Mouse (Mus musculus): ENCODE results near the gene Ctsd.
"Not testable (repeated sequence)": the region's sequence is repeated elsewhere in the genome, so short reads cannot be mapped to it uniquely, and the experiment has no call there.

The Ctsd gene

GRCm38 (mm10) chr7:142387419-142388148 is at the start of gene Ctsd:
Gene Ctsd (minus strand): TSS chr7:142388038.
- DNase-seq (ENCODE audit: low spot score in 2 of 2) = peak; percentile 98

- DNase-seq (ENCODE audit: low spot score in 2 of 2) = no peak
Measured at GRCm38 (mm10) chr7:142437324-142437723, 49.5 kb upstream of the Ctsd start.

- peak; percentile 66 to 75 for DNase-seq (ENCODE audit: low spot score in 2 of 2)
Measured at GRCm38 (mm10) chr7:142435524-142435923, 47.7 kb upstream of the Ctsd start.

- DNase-seq (ENCODE audit: low spot score in 2 of 2) = no peak
Measured at GRCm38 (mm10) chr7:142434137-142434865, 46.5 kb upstream of the Ctsd start, which contains the start of gene Syt8. Gene Syt8 (plus strand): TSS chr7:142434850.

GRCm38 (mm10) chr7:142433623-142434022 is 45.8 kb upstream of the Ctsd start:
- no peak for DNase-seq (ENCODE audit: low spot score in 2 of 2)

GRCm38 (mm10) chr7:142431106-142431505 is 43.3 kb upstream of the Ctsd start:
- DNase-seq (ENCODE audit: low spot score in 2 of 2) = no peak

- no peak for DNase-seq (ENCODE audit: low spot score in 2 of 2)
Measured at GRCm38 (mm10) chr7:142430160-142430678, 42.4 kb upstream of the Ctsd start.

- DNase-seq (ENCODE audit: low spot score in 2 of 2) = no peak
Measured at GRCm38 (mm10) chr7:142428213-142428612, 40.4 kb upstream of the Ctsd start.

- no peak for DNase-seq (ENCODE audit: low spot score in 2 of 2)
Measured at GRCm38 (mm10) chr7:142425641-142426213, 37.9 kb upstream of the Ctsd start.

- DNase-seq (ENCODE audit: low spot score in 2 of 2) = no peak
Measured at GRCm38 (mm10) chr7:142421826-142422225, 34.0 kb upstream of the Ctsd start.

- no peak for DNase-seq (ENCODE audit: low spot score in 2 of 2)
Measured at GRCm38 (mm10) chr7:142419887-142420286, 32.0 kb upstream of the Ctsd start.

- DNase-seq (ENCODE audit: low spot score in 2 of 2) = no peak
Measured at GRCm38 (mm10) chr7:142418679-142419078, 30.8 kb upstream of the Ctsd start.

GRCm38 (mm10) chr7:142418027-142418426 is 30.2 kb upstream of the Ctsd start:
- DNase-seq (ENCODE audit: low spot score in 2 of 2) = peak; percentile 48 to 71

GRCm38 (mm10) chr7:142416225-142416624 is 28.4 kb upstream of the Ctsd start:
- no peak for DNase-seq (ENCODE audit: low spot score in 2 of 2)

- peak; percentile 50 to 69 for DNase-seq (ENCODE audit: low spot score in 2 of 2)
Measured at GRCm38 (mm10) chr7:142415314-142415713, 27.5 kb upstream of the Ctsd start.

- no peak for DNase-seq (ENCODE audit: low spot score in 2 of 2)
Measured at GRCm38 (mm10) chr7:142413285-142413684, 25.4 kb upstream of the Ctsd start.

- no peak for DNase-seq (ENCODE audit: low spot score in 2 of 2)
Measured at GRCm38 (mm10) chr7:142409603-142410002, 21.8 kb upstream of the Ctsd start.

- DNase-seq (ENCODE audit: low spot score in 2 of 2) = no peak
Measured at GRCm38 (mm10) chr7:142408686-142409085, 20.8 kb upstream of the Ctsd start.

- no peak for DNase-seq (ENCODE audit: low spot score in 2 of 2)
Measured at GRCm38 (mm10) chr7:142407935-142408334, 20.1 kb upstream of the Ctsd start.

GRCm38 (mm10) chr7:142405134-142405533 is 17.3 kb upstream of the Ctsd start:
- DNase-seq (ENCODE audit: low spot score in 2 of 2) = not testable (repeated sequence)

- DNase-seq (ENCODE audit: low spot score in 2 of 2) = no peak
Measured at GRCm38 (mm10) chr7:142403591-142403990, 15.8 kb upstream of the Ctsd start.

GRCm38 (mm10) chr7:142400750-142401142 is 12.9 kb upstream of the Ctsd start:
- no peak for DNase-seq (ENCODE audit: low spot score in 2 of 2)

All from heart, adult 9 months (tissue).